Mouse (Mus musculus): ENCODE measurements around the gene Auts2. TPM values are rescaled to one million over a fixed set of nuclear protein-coding genes. Genes with fewer than 3 reads are reported as not detected.

The Auts2 gene
- total and polyA plus RNA-seq, 2 experiments from 2014 or later: 35.2 to 57.5 TPM

DNA sequence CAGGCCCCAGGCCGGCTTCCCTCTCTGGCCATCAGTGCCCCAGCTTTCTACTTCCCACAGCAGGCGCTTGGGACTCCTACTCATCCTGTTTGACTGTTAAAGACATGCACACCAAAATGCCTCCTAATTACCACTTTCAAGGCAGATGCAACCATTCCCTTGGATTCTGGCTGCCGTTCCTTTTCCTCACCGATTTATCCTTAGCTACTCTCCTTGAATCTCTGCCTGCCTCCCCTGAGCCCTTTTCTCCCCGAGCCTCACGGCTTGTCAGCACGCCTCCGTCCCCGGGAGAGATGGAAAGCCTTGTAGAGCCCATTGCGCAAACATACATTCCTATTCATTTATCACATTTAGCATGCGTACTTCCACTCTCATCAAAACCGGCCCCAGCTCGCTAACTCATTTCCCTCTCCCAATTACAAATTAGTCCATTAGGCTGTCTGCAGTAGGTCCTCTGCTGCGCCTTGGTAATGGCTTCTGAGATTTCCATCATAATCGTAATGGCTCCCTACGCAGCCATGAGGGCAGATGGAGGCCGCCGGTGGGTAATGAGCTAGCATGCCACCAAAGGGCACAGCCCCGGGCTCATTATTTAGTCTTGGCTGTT, 825.7 kb downstream of the Auts2 start:
- Histone ChIP-seq H3K4me1 (ENCODE audit: insufficient read depth, low read length) (peaks cover 6% of the 10 kb centered on the region; the same call in 1 of the 2 replicates), H3K9ac (replicated peaks; ENCODE audit: low read length, poor library complexity, severe bottlenecking) (no peak overlapping the region), H3K27me3 (ENCODE audit: insufficient read depth, low read length) (no peaks in the 10 kb centered on the region), H3K27ac (ENCODE audit: low read depth, low read length) (peak overlapping the region; percentile 44; the same call in 1 of the 2 replicates), H3K4me3 (ENCODE audit: low read depth, low read length) (no peak overlapping the region), H3K9me3 (ENCODE audit: low read length) (no peaks in the 10 kb centered on the region), H3K36me3 (ENCODE audit: insufficient read depth, low read length) (no peaks in the 10 kb centered on the region), H3K4me2 (ENCODE audit: low read depth, low read length, poor library complexity, severe bottlenecking) (0 out of 2 replicates have a peak overlapping the region, but pooled peaks have one; percentile 3)
- no peak for TF ChIP-seq CTCF (IDR thresholded peaks at IDR 0.05)
- no peak for ATAC-seq (ENCODE audit: low FRiP score)
- 48% methylated on average over 19 of the region's 19 CpGs for WGBS
- DNase-seq (ENCODE audit: low spot score): peak; percentile 76

DNA sequence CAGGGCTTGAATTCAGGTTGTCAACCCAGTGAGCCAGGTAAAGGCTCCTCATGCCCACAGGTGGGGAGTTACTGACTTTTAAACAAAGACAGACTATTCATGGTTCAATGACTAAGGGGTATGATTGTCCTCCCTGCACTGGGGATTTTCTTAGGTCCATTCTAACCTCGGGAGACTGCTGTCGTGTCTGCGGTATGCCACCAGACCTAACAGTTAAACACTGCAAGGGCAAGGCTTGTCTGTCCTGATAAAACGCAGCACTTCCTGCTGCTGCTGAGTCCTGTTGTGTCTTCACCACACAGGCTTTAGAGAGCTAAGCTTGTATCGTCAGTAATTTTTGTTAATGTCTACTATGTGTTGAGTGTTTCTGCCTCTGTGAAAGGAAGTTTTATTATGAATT, 828.2 kb downstream of the Auts2 start:
- Histone ChIP-seq H3K4me3 (ENCODE audit: low read depth, low read length) (no peak overlapping the region), H3K9me3 (ENCODE audit: low read length) (no peaks in the 10 kb centered on the region), H3K27ac (ENCODE audit: low read depth, low read length) (no peak overlapping the region), H3K9ac (replicated peaks; ENCODE audit: low read length, poor library complexity, severe bottlenecking) (no peak overlapping the region), H3K4me1 (ENCODE audit: insufficient read depth, low read length) (peaks cover 6% of the 10 kb centered on the region; the same call in 1 of the 2 replicates), H3K4me2 (ENCODE audit: low read depth, low read length, poor library complexity, severe bottlenecking) (no peak overlapping the region), H3K27me3 (ENCODE audit: insufficient read depth, low read length) (no peaks in the 10 kb centered on the region), H3K36me3 (ENCODE audit: insufficient read depth, low read length) (no peaks in the 10 kb centered on the region)
- no peak for TF ChIP-seq CTCF (IDR thresholded peaks at IDR 0.05)
- ATAC-seq (ENCODE audit: low FRiP score) (no peak), DNase-seq (ENCODE audit: low spot score) (no peak)
- 89% methylated on average over 5 of the region's 5 CpGs for WGBS

DNA sequence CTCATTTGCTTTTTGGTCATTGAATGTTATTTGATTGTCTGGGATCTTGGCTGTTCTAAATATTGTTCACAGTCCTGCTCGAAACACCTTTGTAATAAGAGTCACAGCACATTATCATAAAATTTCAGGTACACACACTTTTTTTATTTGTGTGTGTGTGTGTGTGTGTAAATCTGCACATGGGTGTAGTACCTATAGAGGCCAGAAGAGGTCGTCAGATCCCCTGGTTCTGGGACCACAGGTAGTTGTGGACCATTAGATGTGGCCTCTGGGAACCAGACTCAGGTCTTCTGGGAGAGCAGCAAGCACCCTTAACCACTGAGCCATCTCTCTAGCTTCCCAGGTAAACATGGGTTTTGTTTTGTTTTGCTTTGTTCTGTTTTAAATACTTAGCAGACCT, 830.7 kb downstream of the Auts2 start:
- peaks cover 2% of the 10 kb centered on the region; the same call in 1 of the 2 replicates for H3K4me1 ChIP-seq (ENCODE audit: insufficient read depth, low read length)
- peak; percentile 32 for TF ChIP-seq CTCF (IDR thresholded peaks at IDR 0.05)
- no peaks in the 10 kb centered on the region for H3K36me3 ChIP-seq (ENCODE audit: insufficient read depth, low read length)
- no peak for DNase-seq (ENCODE audit: low spot score)
- H3K27ac ChIP-seq (ENCODE audit: low read depth, low read length): no peak overlapping the region
- WGBS: 87% methylated on average over 2 of the region's 2 CpGs
- no peak overlapping the region for H3K4me2 ChIP-seq (ENCODE audit: low read depth, low read length, poor library complexity, severe bottlenecking)
- no peak overlapping the region for H3K9ac ChIP-seq (replicated peaks; ENCODE audit: low read length, poor library complexity, severe bottlenecking)
- no peaks in the 10 kb centered on the region for H3K27me3 ChIP-seq (ENCODE audit: insufficient read depth, low read length)
- ATAC-seq (ENCODE audit: low FRiP score): no peak
- no peak overlapping the region for H3K4me3 ChIP-seq (ENCODE audit: low read depth, low read length)
- no peaks in the 10 kb centered on the region for H3K9me3 ChIP-seq (ENCODE audit: low read length)

DNA sequence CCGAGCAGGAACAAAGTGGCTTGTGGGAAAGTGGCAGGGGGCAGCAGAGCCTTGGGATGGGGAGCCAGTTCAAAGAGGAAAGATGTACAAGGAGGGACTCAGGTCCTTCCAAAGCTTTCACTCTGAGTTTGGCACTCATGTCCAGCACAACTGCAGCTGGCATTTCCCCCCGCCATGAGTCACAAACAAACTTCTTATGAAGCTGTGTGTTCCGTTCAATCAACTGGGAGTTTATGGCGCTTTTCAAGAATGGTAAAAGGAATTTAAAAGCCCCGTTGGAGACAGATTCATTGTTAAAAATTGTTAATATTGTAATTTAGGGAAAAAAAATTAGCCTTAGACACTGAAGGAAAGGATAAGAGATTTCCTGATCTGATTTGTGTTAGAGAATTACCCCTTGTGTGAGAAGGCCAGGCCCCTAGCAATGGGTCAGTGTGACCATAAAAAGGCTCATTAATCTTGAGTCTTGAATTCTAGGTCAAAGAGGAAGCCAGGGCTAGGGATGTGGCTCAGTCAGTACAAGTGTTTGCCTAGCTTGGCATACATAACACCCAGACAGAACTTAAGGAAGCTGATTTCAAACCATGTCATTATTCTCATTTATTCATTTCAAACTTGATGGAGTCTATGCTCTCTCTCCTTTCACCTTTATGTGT, 831.5 kb downstream of the Auts2 start:
- Histone ChIP-seq H3K4me1 (ENCODE audit: insufficient read depth, low read length) (no peaks in the 10 kb centered on the region), H3K4me2 (ENCODE audit: low read depth, low read length, poor library complexity, severe bottlenecking) (no peak overlapping the region), H3K36me3 (ENCODE audit: insufficient read depth, low read length) (no peaks in the 10 kb centered on the region), H3K27ac (ENCODE audit: low read depth, low read length) (no peak overlapping the region), H3K9me3 (ENCODE audit: low read length) (no peaks in the 10 kb centered on the region), H3K4me3 (ENCODE audit: low read depth, low read length) (no peak overlapping the region), H3K9ac (replicated peaks; ENCODE audit: low read length, poor library complexity, severe bottlenecking) (no peak overlapping the region), H3K27me3 (ENCODE audit: insufficient read depth, low read length) (no peaks in the 10 kb centered on the region)
- TF ChIP-seq CTCF (IDR thresholded peaks at IDR 0.05): no peak
- no peak for DNase-seq (ENCODE audit: low spot score)
- 67% methylated on average over 5 of the region's 5 CpGs for WGBS
- no peak for ATAC-seq (ENCODE audit: low FRiP score)

DNA sequence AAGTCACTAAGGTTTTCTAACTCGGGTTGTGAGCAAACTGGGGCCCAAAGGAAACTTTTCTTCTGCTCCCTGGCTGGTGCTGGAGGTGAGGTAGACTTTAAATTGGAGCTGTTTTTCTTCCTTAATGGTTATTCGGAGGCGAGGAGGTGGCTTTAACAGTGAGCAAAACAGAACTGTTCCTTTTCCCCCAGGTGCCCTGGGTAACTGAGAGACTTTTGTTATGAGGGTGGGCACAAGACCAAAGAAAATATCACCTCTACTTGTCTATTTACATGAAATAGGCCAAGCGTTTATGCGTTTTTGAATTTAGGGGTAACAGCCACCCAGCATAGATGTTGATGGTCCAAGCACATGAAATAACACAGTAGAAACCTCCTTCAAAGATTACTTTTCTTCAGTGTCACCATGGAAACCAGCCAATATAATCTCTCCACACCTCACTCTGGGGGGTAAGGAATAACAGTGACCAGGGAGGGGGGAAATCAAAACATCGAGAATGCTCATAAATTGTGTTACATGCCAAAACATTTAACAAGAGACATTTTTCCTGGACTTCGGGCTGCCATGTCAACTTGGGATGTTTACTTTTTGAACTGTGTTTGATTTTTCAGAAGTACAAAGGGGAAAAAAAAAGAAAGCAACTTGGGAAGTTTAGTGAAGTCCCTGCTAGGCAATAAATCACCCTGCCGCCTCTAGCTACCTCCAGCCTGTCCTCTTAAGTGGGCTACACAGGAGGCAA, 832.2 kb downstream of the Auts2 start:
- ATAC-seq (ENCODE audit: low FRiP score) (no peak), DNase-seq (ENCODE audit: low spot score) (no peak)
- WGBS: 71% methylated on average over 8 of the region's 8 CpGs

DNA sequence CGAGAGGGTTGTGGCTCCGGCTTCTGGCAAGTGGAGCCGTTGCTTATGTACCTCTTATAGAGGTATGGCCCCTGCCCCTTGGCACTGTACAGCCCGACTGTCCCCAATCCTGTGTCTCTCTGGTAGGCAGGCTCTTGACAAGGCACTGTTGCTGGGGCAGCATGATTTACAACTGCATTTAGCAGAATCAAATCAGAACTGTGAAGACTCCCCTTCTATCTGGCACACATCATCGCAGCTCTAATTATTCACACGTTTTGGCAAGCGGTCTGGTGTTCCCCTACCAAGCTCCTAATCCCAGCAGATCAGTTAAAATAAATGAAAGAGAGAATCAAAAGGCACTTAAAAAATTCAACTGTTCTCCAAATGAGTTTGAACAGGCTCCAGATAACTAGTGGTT, 835.7 kb downstream of the Auts2 start:
- no peaks in the 10 kb centered on the region for H3K4me1 ChIP-seq (ENCODE audit: insufficient read depth, low read length)
- no peaks in the 10 kb centered on the region for H3K9me3 ChIP-seq (ENCODE audit: low read length)
- peak; percentile 67 for DNase-seq (ENCODE audit: low spot score)
- no peaks in the 10 kb centered on the region for H3K36me3 ChIP-seq (ENCODE audit: insufficient read depth, low read length)
- no peak for ATAC-seq (ENCODE audit: low FRiP score)
- TF ChIP-seq CTCF (IDR thresholded peaks at IDR 0.05): no peak
- no peak overlapping the region for H3K27ac ChIP-seq (ENCODE audit: low read depth, low read length)
- no peak overlapping the region for H3K4me3 ChIP-seq (ENCODE audit: low read depth, low read length)
- H3K4me2 ChIP-seq (ENCODE audit: low read depth, low read length, poor library complexity, severe bottlenecking): no peak overlapping the region
- no peak overlapping the region for H3K9ac ChIP-seq (replicated peaks; ENCODE audit: low read length, poor library complexity, severe bottlenecking)
- WGBS: 59% methylated on average over 7 of the region's 7 CpGs
- no peaks in the 10 kb centered on the region for H3K27me3 ChIP-seq (ENCODE audit: insufficient read depth, low read length)

More for the DNA sequence above, 832.2 kb downstream of the Auts2 start:
- H3K36me3 ChIP-seq (ENCODE audit: insufficient read depth, low read length): no peaks in the 10 kb centered on the region
- no peaks in the 10 kb centered on the region for H3K9me3 ChIP-seq (ENCODE audit: low read length)
- no peak overlapping the region for H3K4me2 ChIP-seq (ENCODE audit: low read depth, low read length, poor library complexity, severe bottlenecking)
- no peaks in the 10 kb centered on the region for H3K4me1 ChIP-seq (ENCODE audit: insufficient read depth, low read length)
- H3K27ac ChIP-seq (ENCODE audit: low read depth, low read length): no peak overlapping the region
- no peaks in the 10 kb centered on the region for H3K27me3 ChIP-seq (ENCODE audit: insufficient read depth, low read length)
- TF ChIP-seq CTCF (IDR thresholded peaks at IDR 0.05): no peak
- no peak overlapping the region for H3K9ac ChIP-seq (replicated peaks; ENCODE audit: low read length, poor library complexity, severe bottlenecking)
- no peak overlapping the region for H3K4me3 ChIP-seq (ENCODE audit: low read depth, low read length)

Data from midbrain, postnatal 0 days (tissue).